Mouse (Mus musculus) hindbrain, embryonic 14.5 days (tissue): ENCODE results near the gene Map7. TPM values are rescaled to one million over a fixed set of nuclear protein-coding genes. Genes with fewer than 3 reads are reported as not detected.

Experiments used
- ATAC-seq: fragments of 200-750 bp; cut with Nextera tagmentation; 2 replicates; pipeline ENCODE4 v1.8.0; 2017; ENCODE audit warnings: moderate number of reproducible peaks, mild to moderate bottlenecking, moderate TSS enrichment, moderate library complexity; ENCODE audit not compliant: low FRiP score
- DNase-seq: peaks from one replicate; pipeline ENCODE4 v3.0.0-alpha.2; 2015; ENCODE audit warnings: low spot score
- H3K27ac ChIP-seq: fragments of 300-500 bp; sonication (generic); 2 replicates; pipeline ENCODE4 v1.5.1; 2014; ENCODE audit warnings: mild to moderate bottlenecking, moderate library complexity
- H3K27me3 ChIP-seq: fragments of 300-500 bp; sonication (generic); 2 replicates; pipeline ENCODE4 v1.6.1; 2014; ENCODE audit warnings: mild to moderate bottlenecking, low read length, mixed read lengths; ENCODE audit not compliant: control insufficient read depth, insufficient read depth
- H3K36me3 ChIP-seq: fragments of 300-500 bp; sonication (generic); replicated peaks from 2 replicates; pipeline ENCODE4 v1.6.1; 2014; ENCODE audit not compliant: control insufficient read depth, insufficient read depth
- H3K4me1 ChIP-seq: fragments of 300-500 bp; sonication (generic); replicated peaks from 2 replicates; pipeline ENCODE4 v1.6.1; 2014; ENCODE audit warnings: antibody characterized with exemption, low read length, mixed read lengths; ENCODE audit not compliant: control insufficient read depth, insufficient read depth
- H3K4me2 ChIP-seq: fragments of 300-500 bp; sonication (generic); replicated peaks from 2 replicates; pipeline ENCODE4 v1.6.1; 2014; ENCODE audit warnings: mild to moderate bottlenecking, moderate library complexity
- H3K4me3 ChIP-seq: fragments of 300-500 bp; sonication (generic); replicated peaks from 2 replicates; pipeline ENCODE4 v1.5.1; 2014; ENCODE audit warnings: mild to moderate bottlenecking, low read length
- H3K9ac ChIP-seq: fragments of 300-500 bp; sonication (generic); 2 replicates; pipeline ENCODE4 v1.6.1; 2014
- H3K9me3 ChIP-seq: fragments of 300-500 bp; sonication (generic); 2 replicates; pipeline ENCODE4 v1.6.1; 2016; ENCODE audit warnings: low read length; ENCODE audit not compliant: control insufficient read depth
- WGBS: fragments of 180-500 bp; shearing (Covaris S2); extraction: QIAGEN DNeasy Blood & Tissue Kit; methylation state at CpG from one replicate; pipeline ENCODE4 v1.1.7; 2014; 5-methylcytosine and 5-hydroxymethylcytosine counted together
- polyA plus RNA-seq: library from polyadenylated mRNA; unstranded; fragments of >200 nt; fragmentation: Nextera tagmentation; extraction: Ambion mirVana; gene quantifications from 2 replicates; pipeline ENCODE4 v1.2.1, GENCODE M21; 2014

The Map7 gene
- polyA plus RNA-seq, 1 experiment from 2014 or later: 8.7 TPM

- no peak overlapping the region for H3K27ac ChIP-seq
- H3K9me3 ChIP-seq: no peaks in the 10 kb centered on the region
- H3K36me3 ChIP-seq: no peaks in the 10 kb centered on the region
- 92% methylated on average over 5 of the region's 5 CpGs for WGBS
- ATAC-seq (no peak), DNase-seq (no peak)
- no peaks in the 10 kb centered on the region for H3K27me3 ChIP-seq
- H3K4me3 ChIP-seq: no peak overlapping the region
- H3K4me2 ChIP-seq: no peak overlapping the region
- peaks cover 2% of the 10 kb centered on the region; the same call in 1 of the 2 replicates for H3K4me1 ChIP-seq
- no peak overlapping the region for H3K9ac ChIP-seq
These were observed 61.5 kb downstream of the Map7 start for GRCm38 (mm10) chr10:20209609-20210341.

- no peak overlapping the region for H3K4me2 ChIP-seq
- H3K27ac ChIP-seq: no peak overlapping the region
- H3K4me1 ChIP-seq: no peaks in the 10 kb centered on the region
- no peaks in the 10 kb centered on the region for H3K27me3 ChIP-seq
- no peaks in the 10 kb centered on the region for H3K9me3 ChIP-seq
- DNase-seq (no peak), ATAC-seq (no peak)
- no peak overlapping the region for H3K9ac ChIP-seq
- H3K4me3 ChIP-seq: no peak overlapping the region
- WGBS: 77% methylated on average over 4 of the region's 4 CpGs
- H3K36me3 ChIP-seq: no peaks in the 10 kb centered on the region
These were observed 66.1 kb downstream of the Map7 start for GRCm38 (mm10) chr10:20214418-20214817.

GRCm38 (mm10) chr10:20216982-20217381 is 68.7 kb downstream of the Map7 start:
- WGBS: 86% methylated on average over 6 of the region's 6 CpGs
- Histone ChIP-seq H3K9ac (no peak overlapping the region), H3K9me3 (no peaks in the 10 kb centered on the region), H3K4me1 (no peaks in the 10 kb centered on the region), H3K36me3 (no peaks in the 10 kb centered on the region), H3K27me3 (no peaks in the 10 kb centered on the region), H3K4me3 (no peak overlapping the region), H3K4me2 (no peak overlapping the region), H3K27ac (no peak overlapping the region)
- DNase-seq (no peak), ATAC-seq (no peak)

- WGBS: 81% methylated on average over 4 of the region's 4 CpGs
- ATAC-seq: no peak
These were observed 70.6 kb downstream of the Map7 start for GRCm38 (mm10) chr10:20218866-20219265.

GRCm38 (mm10) chr10:20219538-20219937 is 71.3 kb downstream of the Map7 start:
- no peak for DNase-seq
- no peak for ATAC-seq
- Histone ChIP-seq H3K27ac (no peak overlapping the region), H3K9ac (no peak overlapping the region), H3K4me3 (no peak overlapping the region), H3K27me3 (no peaks in the 10 kb centered on the region), H3K36me3 (no peaks in the 10 kb centered on the region), H3K4me1 (no peaks in the 10 kb centered on the region), H3K9me3 (no peaks in the 10 kb centered on the region), H3K4me2 (no peak overlapping the region)
- WGBS: 88% methylated on average over 8 of the region's 8 CpGs

More at GRCm38 (mm10) chr10:20218866-20219265, 70.6 kb downstream of the Map7 start:
- no peaks in the 10 kb centered on the region for H3K27me3 ChIP-seq
- H3K27ac ChIP-seq: no peak overlapping the region
- H3K4me3 ChIP-seq: no peak overlapping the region
- no peaks in the 10 kb centered on the region for H3K36me3 ChIP-seq
- no peak overlapping the region for H3K4me2 ChIP-seq
- DNase-seq: no peak
- H3K9me3 ChIP-seq: no peaks in the 10 kb centered on the region
- no peaks in the 10 kb centered on the region for H3K4me1 ChIP-seq
- H3K9ac ChIP-seq: no peak overlapping the region

GRCm38 (mm10) chr10:20220443-20221071 is 72.3 kb downstream of the Map7 start:
- WGBS: 72% methylated on average over 10 of the region's 10 CpGs
- DNase-seq: no peak
- Histone ChIP-seq H3K4me3 (no peak overlapping the region), H3K9ac (no peak overlapping the region), H3K4me1 (no peaks in the 10 kb centered on the region), H3K27me3 (no peaks in the 10 kb centered on the region), H3K36me3 (no peaks in the 10 kb centered on the region), H3K4me2 (no peak overlapping the region), H3K27ac (no peak overlapping the region), H3K9me3 (no peaks in the 10 kb centered on the region)
- ATAC-seq: no peak

- no peaks in the 10 kb centered on the region for H3K9me3 ChIP-seq
- H3K27me3 ChIP-seq: no peaks in the 10 kb centered on the region
- no peak overlapping the region for H3K4me2 ChIP-seq
- H3K4me1 ChIP-seq: 0 out of 2 replicates have a peak, but pooled peaks cover 3% of the 10 kb centered on the region
- ATAC-seq: no peak
- no peak overlapping the region for H3K4me3 ChIP-seq
- no peaks in the 10 kb centered on the region for H3K36me3 ChIP-seq
- 86% methylated on average over 4 of the region's 4 CpGs for WGBS
- no peak overlapping the region for H3K9ac ChIP-seq
- DNase-seq: no peak
- H3K27ac ChIP-seq: no peak overlapping the region
These were observed 73.7 kb downstream of the Map7 start for GRCm38 (mm10) chr10:20222011-20222410.

GRCm38 (mm10) chr10:20226728-20227127 is 78.5 kb downstream of the Map7 start:
- no peak overlapping the region for H3K4me2 ChIP-seq
- no peak overlapping the region for H3K4me3 ChIP-seq
- DNase-seq (no peak), ATAC-seq (no peak)
- H3K4me1 ChIP-seq: 0 out of 2 replicates have a peak, but pooled peaks cover 3% of the 10 kb centered on the region
- no peaks in the 10 kb centered on the region for H3K36me3 ChIP-seq
- H3K9ac ChIP-seq: no peak overlapping the region
- no peak overlapping the region for H3K27ac ChIP-seq
- no peaks in the 10 kb centered on the region for H3K9me3 ChIP-seq
- WGBS: 41% methylated on average over 4 of the region's 4 CpGs
- H3K27me3 ChIP-seq: no peaks in the 10 kb centered on the region

- Histone ChIP-seq H3K4me2 (no peak overlapping the region), H3K36me3 (no peaks in the 10 kb centered on the region)
These were observed 81.8 kb downstream of the Map7 start for GRCm38 (mm10) chr10:20230026-20230425.

More at GRCm38 (mm10) chr10:20230026-20230425, 81.8 kb downstream of the Map7 start:
- no peaks in the 10 kb centered on the region for H3K27me3 ChIP-seq
- H3K4me1 ChIP-seq: 0 out of 2 replicates have a peak, but pooled peaks cover 3% of the 10 kb centered on the region
- no peak overlapping the region for H3K27ac ChIP-seq
- DNase-seq: no peak
- no peak overlapping the region for H3K9ac ChIP-seq
- 94% methylated on average over 5 of the region's 5 CpGs for WGBS
- no peaks in the 10 kb centered on the region for H3K9me3 ChIP-seq
- no peak for ATAC-seq
- no peak overlapping the region for H3K4me3 ChIP-seq
